Mouse (Mus musculus): ENCODE measurements around the gene Prkce. TPM values are rescaled to one million over a fixed set of nuclear protein-coding genes. Genes with fewer than 3 reads are reported as not detected.

The Prkce gene
- polyA plus RNA-seq, 1 experiment from 2014 or later, result 6.7 TPM

GRCm38 (mm10) chr17:86273566-86274349 is 106.2 kb downstream of the Prkce start:
- Histone ChIP-seq H3K36me3 (replicated peaks; ENCODE audit: control insufficient read depth, insufficient read depth, low read depth, low read length) (no peaks in the 10 kb centered on the region), H3K9me3 (replicated peaks; ENCODE audit: control insufficient read depth, low read length) (no peaks in the 10 kb centered on the region), H3K4me2 (ENCODE audit: low read depth, low read length) (no peak overlapping the region), H3K27me3 (ENCODE audit: control insufficient read depth, insufficient read depth, low read length) (no peaks in the 10 kb centered on the region), H3K9ac (replicated peaks; ENCODE audit: low read length) (no peak overlapping the region), H3K27ac (replicated peaks; ENCODE audit: low read depth, low read length) (no peak overlapping the region), H3K4me3 (ENCODE audit: low read depth, low read length) (no peak overlapping the region), H3K4me1 (ENCODE audit: control insufficient read depth, insufficient read depth, low read length) (peaks cover 10% of the 10 kb centered on the region)
- 88% methylated on average over 9 of the region's 9 CpGs for WGBS
- ATAC-seq (replicated peaks; ENCODE audit: insufficient number of reproducible peaks, low FRiP score, low TSS enrichment, low read depth) (no peak), DNase-seq (ENCODE audit: low spot score) (no peak)

- no peak for ATAC-seq (replicated peaks; ENCODE audit: insufficient number of reproducible peaks, low FRiP score, low TSS enrichment, low read depth)
- no peak overlapping the region for H3K27ac ChIP-seq (replicated peaks; ENCODE audit: low read depth, low read length)
- H3K36me3 ChIP-seq (replicated peaks; ENCODE audit: control insufficient read depth, insufficient read depth, low read depth, low read length), result no peaks in the 10 kb centered on the region
- peaks cover 10% of the 10 kb centered on the region for H3K4me1 ChIP-seq (ENCODE audit: control insufficient read depth, insufficient read depth, low read length)
- no peak for DNase-seq (ENCODE audit: low spot score)
- no peak overlapping the region for H3K9ac ChIP-seq (replicated peaks; ENCODE audit: low read length)
- H3K4me3 ChIP-seq (ENCODE audit: low read depth, low read length), result no peak overlapping the region
- H3K9me3 ChIP-seq (replicated peaks; ENCODE audit: control insufficient read depth, low read length), result no peaks in the 10 kb centered on the region
- no peaks in the 10 kb centered on the region for H3K27me3 ChIP-seq (ENCODE audit: control insufficient read depth, insufficient read depth, low read length)
- 55% methylated on average over 7 of the region's 7 CpGs for WGBS
- H3K4me2 ChIP-seq (ENCODE audit: low read depth, low read length), result no peak overlapping the region
These were observed 106.8 kb downstream of the Prkce start for GRCm38 (mm10) chr17:86274350-86274744.

- no peaks in the 10 kb centered on the region for H3K9me3 ChIP-seq (replicated peaks; ENCODE audit: control insufficient read depth, low read length)
- no peak for ATAC-seq (replicated peaks; ENCODE audit: insufficient number of reproducible peaks, low FRiP score, low TSS enrichment, low read depth)
- no peak overlapping the region for H3K4me3 ChIP-seq (ENCODE audit: low read depth, low read length)
- DNase-seq (ENCODE audit: low spot score), result no peak
- H3K36me3 ChIP-seq (replicated peaks; ENCODE audit: control insufficient read depth, insufficient read depth, low read depth, low read length), result no peaks in the 10 kb centered on the region
- no peaks in the 10 kb centered on the region for H3K27me3 ChIP-seq (ENCODE audit: control insufficient read depth, insufficient read depth, low read length)
- peaks cover 13% of the 10 kb centered on the region for H3K4me1 ChIP-seq (ENCODE audit: control insufficient read depth, insufficient read depth, low read length)
- WGBS, result 88% methylated on average over 4 of the region's 4 CpGs
- no peak overlapping the region for H3K9ac ChIP-seq (replicated peaks; ENCODE audit: low read length)
- no peak overlapping the region for H3K4me2 ChIP-seq (ENCODE audit: low read depth, low read length)
- no peak overlapping the region for H3K27ac ChIP-seq (replicated peaks; ENCODE audit: low read depth, low read length)
These were observed 108.8 kb downstream of the Prkce start for GRCm38 (mm10) chr17:86276381-86276780.

GRCm38 (mm10) chr17:86277032-86277798 is 109.6 kb downstream of the Prkce start:
- peak; percentile 55 for DNase-seq (ENCODE audit: low spot score)
- Histone ChIP-seq H3K9ac (replicated peaks; ENCODE audit: low read length) (no peak overlapping the region), H3K4me1 (ENCODE audit: control insufficient read depth, insufficient read depth, low read length) (peaks cover 7% of the 10 kb centered on the region), H3K4me2 (ENCODE audit: low read depth, low read length) (no peak overlapping the region), H3K27ac (replicated peaks; ENCODE audit: low read depth, low read length) (no peak overlapping the region), H3K36me3 (replicated peaks; ENCODE audit: control insufficient read depth, insufficient read depth, low read depth, low read length) (no peaks in the 10 kb centered on the region), H3K4me3 (ENCODE audit: low read depth, low read length) (no peak overlapping the region), H3K9me3 (replicated peaks; ENCODE audit: control insufficient read depth, low read length) (no peaks in the 10 kb centered on the region), H3K27me3 (ENCODE audit: control insufficient read depth, insufficient read depth, low read length) (no peaks in the 10 kb centered on the region)
- no peak for ATAC-seq (replicated peaks; ENCODE audit: insufficient number of reproducible peaks, low FRiP score, low TSS enrichment, low read depth)
- WGBS, result 44% methylated on average over 8 of the region's 8 CpGs

GRCm38 (mm10) chr17:86277999-86278526 is 110.5 kb downstream of the Prkce start:
- no peak overlapping the region for H3K4me2 ChIP-seq (ENCODE audit: low read depth, low read length)
- no peak for DNase-seq (ENCODE audit: low spot score)
- no peak overlapping the region for H3K4me3 ChIP-seq (ENCODE audit: low read depth, low read length)
- H3K9me3 ChIP-seq (replicated peaks; ENCODE audit: control insufficient read depth, low read length), result no peaks in the 10 kb centered on the region
- 85% methylated on average over 5 of the region's 5 CpGs for WGBS
- no peak for ATAC-seq (replicated peaks; ENCODE audit: insufficient number of reproducible peaks, low FRiP score, low TSS enrichment, low read depth)
- H3K9ac ChIP-seq (replicated peaks; ENCODE audit: low read length), result no peak overlapping the region
- H3K27ac ChIP-seq (replicated peaks; ENCODE audit: low read depth, low read length), result no peak overlapping the region
- H3K36me3 ChIP-seq (replicated peaks; ENCODE audit: control insufficient read depth, insufficient read depth, low read depth, low read length), result no peaks in the 10 kb centered on the region
- H3K27me3 ChIP-seq (ENCODE audit: control insufficient read depth, insufficient read depth, low read length), result no peaks in the 10 kb centered on the region
- peaks cover 7% of the 10 kb centered on the region for H3K4me1 ChIP-seq (ENCODE audit: control insufficient read depth, insufficient read depth, low read length)

- Histone ChIP-seq H3K27me3 (ENCODE audit: control insufficient read depth, insufficient read depth, low read length) (no peaks in the 10 kb centered on the region), H3K9me3 (replicated peaks; ENCODE audit: control insufficient read depth, low read length) (no peaks in the 10 kb centered on the region), H3K27ac (replicated peaks; ENCODE audit: low read depth, low read length) (no peak overlapping the region), H3K4me2 (ENCODE audit: low read depth, low read length) (no peak overlapping the region), H3K4me1 (ENCODE audit: control insufficient read depth, insufficient read depth, low read length) (peaks cover 7% of the 10 kb centered on the region; the same call in 1 of the 2 replicates), H3K9ac (replicated peaks; ENCODE audit: low read length) (peak overlapping the region; percentile 13; the same call in 1 of the 2 replicates), H3K4me3 (ENCODE audit: low read depth, low read length) (no peak overlapping the region), H3K36me3 (replicated peaks; ENCODE audit: control insufficient read depth, insufficient read depth, low read depth, low read length) (no peaks in the 10 kb centered on the region)
- DNase-seq (ENCODE audit: low spot score) (peak; percentile 52), ATAC-seq (replicated peaks; ENCODE audit: insufficient number of reproducible peaks, low FRiP score, low TSS enrichment, low read depth) (0 out of 2 replicates have a peak, but pooled peaks have one; percentile 14)
- 33% methylated on average over 10 of the region's 10 CpGs for WGBS
These were observed 112.2 kb downstream of the Prkce start for GRCm38 (mm10) chr17:86279751-86280150.

- H3K4me1 ChIP-seq (ENCODE audit: control insufficient read depth, insufficient read depth, low read length), result peaks cover 7% of the 10 kb centered on the region; the same call in 1 of the 2 replicates
- DNase-seq (ENCODE audit: low spot score), result no peak
- no peak for ATAC-seq (replicated peaks; ENCODE audit: insufficient number of reproducible peaks, low FRiP score, low TSS enrichment, low read depth)
- no peak overlapping the region for H3K9ac ChIP-seq (replicated peaks; ENCODE audit: low read length)
- no peak overlapping the region for H3K27ac ChIP-seq (replicated peaks; ENCODE audit: low read depth, low read length)
- H3K36me3 ChIP-seq (replicated peaks; ENCODE audit: control insufficient read depth, insufficient read depth, low read depth, low read length), result no peaks in the 10 kb centered on the region
- H3K4me3 ChIP-seq (ENCODE audit: low read depth, low read length), result no peak overlapping the region
- 32% methylated on average over 5 of the region's 5 CpGs for WGBS
- no peaks in the 10 kb centered on the region for H3K27me3 ChIP-seq (ENCODE audit: control insufficient read depth, insufficient read depth, low read length)
- H3K9me3 ChIP-seq (replicated peaks; ENCODE audit: control insufficient read depth, low read length), result no peaks in the 10 kb centered on the region
- no peak overlapping the region for H3K4me2 ChIP-seq (ENCODE audit: low read depth, low read length)
These were observed 116.2 kb downstream of the Prkce start for GRCm38 (mm10) chr17:86283741-86284140.

GRCm38 (mm10) chr17:86285058-86285457 is 117.5 kb downstream of the Prkce start:
- peaks cover 3% of the 10 kb centered on the region; the same call in 1 of the 2 replicates for H3K4me1 ChIP-seq (ENCODE audit: control insufficient read depth, insufficient read depth, low read length)
- no peaks in the 10 kb centered on the region for H3K9me3 ChIP-seq (replicated peaks; ENCODE audit: control insufficient read depth, low read length)
- H3K27me3 ChIP-seq (ENCODE audit: control insufficient read depth, insufficient read depth, low read length), result no peaks in the 10 kb centered on the region
- WGBS, result 90% methylated on average over 5 of the region's 5 CpGs
- H3K27ac ChIP-seq (replicated peaks; ENCODE audit: low read depth, low read length), result no peak overlapping the region
- DNase-seq (ENCODE audit: low spot score) (no peak), ATAC-seq (replicated peaks; ENCODE audit: insufficient number of reproducible peaks, low FRiP score, low TSS enrichment, low read depth) (no peak)
- H3K4me3 ChIP-seq (ENCODE audit: low read depth, low read length), result no peak overlapping the region
- H3K9ac ChIP-seq (replicated peaks; ENCODE audit: low read length), result no peak overlapping the region
- no peaks in the 10 kb centered on the region for H3K36me3 ChIP-seq (replicated peaks; ENCODE audit: control insufficient read depth, insufficient read depth, low read depth, low read length)
- H3K4me2 ChIP-seq (ENCODE audit: low read depth, low read length), result no peak overlapping the region

All from embryonic facial prominence, embryonic 11.5 days (tissue).